Mouse (Mus musculus): ENCODE measurements around the gene Dnah6. TPM values are rescaled to one million over a fixed set of nuclear protein-coding genes. Genes with fewer than 3 reads are reported as not detected.

Dnah6 gene
- total RNA-seq, 2 experiments from 2014 or later: 0.41 to 0.58 TPM

- DNase-seq (ENCODE audit: extremely low spot score in 1 of 2, low spot score in 2 of 2): no peak
- intact Hi-C loops (cut with DNase I): no loop called here
- peak overlapping the region; percentile 98 for H3K4me3 ChIP-seq
- H3K27ac ChIP-seq: peak overlapping the region; percentile 99
- TF ChIP-seq CTCF (IDR thresholded peaks at IDR 0.05): no peak
Observed at GRCm38 (mm10) chr6:73249049-73249422, 27.6 kb upstream of the Dnah6 start.

DNA sequence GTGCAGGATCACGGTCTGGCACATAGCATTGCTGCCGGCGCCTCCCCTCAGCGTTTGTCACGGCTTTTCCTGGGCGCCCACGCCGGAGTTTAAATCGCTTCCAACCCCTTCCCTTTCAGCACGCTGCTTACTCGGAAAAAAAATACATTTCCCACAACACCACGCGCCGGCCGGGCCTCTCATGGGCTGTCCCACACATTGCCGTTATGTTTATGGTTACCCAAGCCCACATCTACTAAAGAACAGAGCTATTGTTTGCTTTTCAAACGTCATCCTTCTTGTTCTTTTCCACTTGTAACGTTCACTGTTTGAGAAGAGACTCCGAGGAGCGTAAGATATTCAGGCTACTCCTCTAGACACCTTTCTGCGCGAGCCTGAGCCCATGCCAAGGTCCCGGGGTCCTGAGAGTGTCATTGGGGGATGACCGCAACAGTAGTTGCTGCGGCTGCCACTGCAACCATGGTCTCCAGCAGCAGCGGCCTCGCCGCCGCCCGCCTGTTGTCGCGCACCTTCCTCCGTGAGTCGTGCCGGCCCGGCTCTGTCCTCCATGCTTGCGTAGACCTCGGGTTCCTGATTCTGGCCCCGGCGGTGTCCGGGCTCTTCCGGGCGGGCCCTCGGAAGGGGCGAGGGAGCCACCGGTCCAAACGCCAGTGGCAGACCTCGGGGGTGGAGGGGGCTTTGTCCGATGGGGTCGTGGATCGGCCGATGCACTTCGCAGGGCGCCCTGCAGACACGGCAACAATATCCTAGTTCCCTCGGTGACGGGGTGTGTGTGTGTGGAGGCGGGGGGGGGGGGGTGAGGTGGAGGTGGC lies 27.0 kb upstream of the Dnah6 start, which contains the start of gene Suclg1:
Gene Suclg1, plus strand, starts transcription at position 146 of the 812 bp plus-strand sequence.
- DNase-seq (ENCODE audit: extremely low spot score in 1 of 2, low spot score in 2 of 2): peak; percentile 85 to 89
- TF ChIP-seq CTCF (IDR thresholded peaks at IDR 0.05): no peak
- intact Hi-C loops (cut with DNase I): no loop called here

DNA sequence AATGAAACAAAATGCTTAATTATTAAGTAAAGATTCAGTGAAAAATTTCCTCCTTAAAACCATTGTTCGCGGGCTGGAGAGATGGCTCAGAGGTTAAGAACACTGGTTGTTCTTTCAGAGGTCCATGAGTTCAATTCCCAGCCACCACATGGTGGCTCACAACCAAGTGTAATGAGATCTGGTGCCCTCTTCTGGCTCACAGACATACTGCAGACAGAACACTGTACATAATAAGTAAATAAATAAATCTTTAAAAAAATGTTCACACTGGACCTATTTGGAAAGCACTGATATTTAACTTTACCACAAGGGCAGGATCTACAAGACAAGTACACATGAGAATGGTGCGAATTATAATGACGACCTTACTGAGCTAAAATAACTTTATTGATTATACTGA lies 26.0 kb upstream of the Dnah6 start:
- DNase-seq (ENCODE audit: extremely low spot score in 1 of 2, low spot score in 2 of 2): no peak
- intact Hi-C loops (cut with DNase I): no loop called here
- peak; percentile 58 for TF ChIP-seq CTCF (IDR thresholded peaks at IDR 0.05)
- Histone ChIP-seq H3K27ac (0 out of 2 replicates have a peak overlapping the region, but pooled peaks have one; percentile 99), H3K4me3 (peak overlapping the region; percentile 98; the same call in 1 of the 2 replicates)

More for the DNA sequence above, 27.0 kb upstream of the Dnah6 start, which contains the start of gene Suclg1:
- Histone ChIP-seq H3K4me3 (peak within 1 kb of the TSS; percentile 98), H3K27ac (peak within 1 kb of the TSS; percentile 99)

DNA sequence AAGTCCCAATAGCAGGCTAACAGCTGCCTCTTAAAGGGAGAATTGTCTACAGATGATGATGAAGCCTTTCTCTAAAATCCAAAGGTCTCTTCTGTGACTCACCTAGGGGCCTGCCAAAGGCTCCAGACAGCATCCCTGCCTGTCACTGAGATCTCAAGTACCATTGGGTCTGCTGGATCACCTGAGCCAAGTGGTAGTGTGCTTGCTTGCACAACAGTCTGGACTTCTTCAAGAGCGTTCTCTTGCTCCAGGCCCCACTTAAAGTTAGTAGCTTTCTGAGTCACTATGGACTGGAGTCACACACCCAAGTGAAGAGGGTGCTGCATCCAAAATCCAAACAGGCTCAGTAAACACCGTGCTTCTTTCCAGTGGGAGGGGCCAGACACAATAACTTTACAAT lies 25.4 kb upstream of the Dnah6 start:
- no peak overlapping the region for H3K4me3 ChIP-seq
- H3K27ac ChIP-seq: no peak overlapping the region
- intact Hi-C loops (cut with DNase I): no loop called here
- TF ChIP-seq CTCF (IDR thresholded peaks at IDR 0.05): no peak
- DNase-seq (ENCODE audit: extremely low spot score in 1 of 2, low spot score in 2 of 2): no peak

DNA sequence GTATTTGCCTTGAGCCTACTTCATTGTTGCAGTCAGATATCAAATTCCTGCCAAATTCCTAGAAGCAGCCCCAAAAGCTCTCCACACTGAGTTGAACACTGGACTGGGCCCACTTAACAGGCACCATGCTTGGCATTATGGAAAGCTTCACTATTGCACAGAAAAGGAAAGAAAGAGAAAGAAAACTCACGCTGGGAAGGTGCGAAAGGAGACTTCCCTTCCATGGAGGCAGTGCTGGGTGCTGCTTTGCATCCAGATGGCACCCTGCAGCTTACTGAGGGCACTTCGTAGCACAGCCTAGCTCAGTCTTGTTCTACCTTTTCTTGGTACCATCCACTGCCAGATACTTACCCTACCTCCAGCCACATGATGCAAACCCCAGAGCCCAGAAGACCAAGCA lies 14.2 kb upstream of the Dnah6 start:
- DNase-seq (ENCODE audit: extremely low spot score in 1 of 2, low spot score in 2 of 2): no peak
- intact Hi-C loops (cut with DNase I): no loop called here
- no peak overlapping the region for H3K27ac ChIP-seq
- H3K4me3 ChIP-seq: no peak overlapping the region
- TF ChIP-seq CTCF (IDR thresholded peaks at IDR 0.05): no peak

- no peak for DNase-seq (ENCODE audit: extremely low spot score in 1 of 2, low spot score in 2 of 2)
- intact Hi-C loops (cut with DNase I): no loop called here
Observed at GRCm38 (mm10) chr6:73234302-73234900, 12.9 kb upstream of the Dnah6 start.

DNA sequence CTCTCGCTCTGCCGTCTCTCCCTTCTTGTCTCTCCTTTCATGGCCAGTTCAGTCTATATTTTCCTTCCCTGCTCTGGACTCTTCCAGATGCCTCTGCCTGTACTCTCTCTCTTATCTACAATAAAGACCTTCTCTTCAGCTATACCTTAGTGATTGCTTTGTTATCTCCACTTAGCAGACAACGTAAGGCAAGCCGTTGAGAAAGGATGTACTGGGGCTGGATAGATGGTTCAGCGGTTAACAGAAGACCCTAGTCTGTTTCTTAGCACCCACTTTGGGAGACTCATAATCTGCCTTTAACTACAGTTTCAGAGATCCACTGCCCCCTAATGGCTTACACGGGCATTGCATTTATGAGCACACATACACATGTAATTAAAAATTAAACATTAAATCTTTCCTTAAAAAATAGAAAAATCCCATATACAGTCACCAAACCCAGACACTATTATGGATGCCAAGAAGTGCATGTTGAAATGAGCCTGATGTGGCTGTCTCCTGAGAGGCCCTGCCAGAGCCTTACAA lies 11.8 kb upstream of the Dnah6 start:
- H3K27ac ChIP-seq: no peak overlapping the region
- no peak overlapping the region for H3K4me3 ChIP-seq
- no peak for DNase-seq (ENCODE audit: extremely low spot score in 1 of 2, low spot score in 2 of 2)
- intact Hi-C loops (cut with DNase I): no loop called here
- peak; percentile 52 for TF ChIP-seq CTCF (IDR thresholded peaks at IDR 0.05)

More at GRCm38 (mm10) chr6:73234302-73234900, 12.9 kb upstream of the Dnah6 start:
- Histone ChIP-seq H3K27ac (peak overlapping the region; percentile 10), H3K4me3 (no peak overlapping the region)
- TF ChIP-seq CTCF (IDR thresholded peaks at IDR 0.05): no peak

GRCm38 (mm10) chr6:73232152-73232584 lies 10.7 kb upstream of the Dnah6 start:
- no peak for TF ChIP-seq CTCF (IDR thresholded peaks at IDR 0.05)
- H3K27ac ChIP-seq: no peak overlapping the region
- intact Hi-C loops (cut with DNase I): no loop called here
- DNase-seq (ENCODE audit: extremely low spot score in 1 of 2, low spot score in 2 of 2): no peak
- H3K4me3 ChIP-seq: no peak overlapping the region

DNA sequence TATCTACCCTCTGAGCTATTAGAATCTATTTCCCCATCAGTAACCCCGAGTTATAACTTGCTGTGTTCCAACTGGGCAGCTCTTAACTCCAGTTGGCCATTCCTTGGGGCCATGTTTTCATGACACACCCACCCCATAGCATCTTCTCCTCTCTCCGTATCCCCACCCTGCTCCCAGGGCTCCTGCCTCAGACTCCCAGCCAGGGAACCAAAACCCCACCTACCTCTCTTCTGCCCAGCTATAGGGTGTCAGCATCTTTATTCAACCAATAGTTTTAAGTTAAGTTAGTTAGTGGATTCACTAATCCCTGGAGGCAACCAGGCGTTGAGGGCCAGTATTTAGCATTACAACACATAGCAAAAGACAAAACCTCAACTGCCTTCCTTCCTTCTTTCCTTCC lies 7.4 kb upstream of the Dnah6 start:
- intact Hi-C loops (cut with DNase I): loop anchor here (5.0 kb wide), 3 partner anchors 77 to 582 kb away; no protein-coding TSS in a partner anchor
- no peak for TF ChIP-seq CTCF (IDR thresholded peaks at IDR 0.05)
- Histone ChIP-seq H3K27ac (no peak overlapping the region), H3K4me3 (no peak overlapping the region)
- DNase-seq (ENCODE audit: extremely low spot score in 1 of 2, low spot score in 2 of 2): no peak

GRCm38 (mm10) chr6:73228408-73228807 lies 7.0 kb upstream of the Dnah6 start:
- DNase-seq (ENCODE audit: extremely low spot score in 1 of 2, low spot score in 2 of 2): no peak
- Histone ChIP-seq H3K27ac (no peak overlapping the region), H3K4me3 (no peak overlapping the region)
- no peak for TF ChIP-seq CTCF (IDR thresholded peaks at IDR 0.05)
- intact Hi-C loops (cut with DNase I): loop anchor here (5.0 kb wide), 3 partner anchors 76 to 581 kb away; no protein-coding TSS in a partner anchor

DNA sequence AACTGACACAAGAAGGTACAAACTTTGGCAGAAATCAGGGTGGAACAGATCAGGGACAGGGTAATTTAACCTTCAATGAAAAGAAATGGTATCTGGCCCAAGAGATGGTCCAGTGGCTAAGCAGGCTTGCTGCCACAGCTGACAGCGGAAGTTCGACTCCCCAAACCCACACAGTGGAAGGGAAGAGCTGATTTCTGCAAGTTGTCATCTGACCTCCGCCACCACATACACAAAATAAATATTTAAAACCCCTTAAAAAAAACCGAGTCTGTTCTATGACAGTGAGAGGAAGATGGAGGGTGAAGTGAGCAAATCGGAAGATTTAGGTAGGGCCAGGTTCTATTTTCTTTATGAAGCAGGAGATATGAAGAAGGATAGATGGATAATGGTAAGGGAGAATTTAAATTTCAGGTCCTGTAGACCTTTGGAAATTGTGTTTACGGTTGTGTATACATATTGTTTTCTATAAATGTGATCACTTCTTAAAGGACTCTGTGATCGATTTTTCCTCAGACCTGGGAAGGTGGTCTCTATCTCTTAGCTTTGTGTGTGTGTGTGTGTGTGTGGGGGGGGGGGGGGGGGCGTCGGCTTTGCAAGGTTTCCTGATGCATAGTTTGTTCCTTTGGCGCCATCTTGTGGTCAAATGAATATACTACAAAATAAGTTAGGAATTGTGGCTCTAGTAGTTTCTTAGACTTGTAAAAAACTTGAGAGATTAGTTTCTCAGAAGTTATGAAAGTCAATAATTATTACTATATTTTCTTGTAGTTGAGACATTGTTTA lies 6.1 kb upstream of the Dnah6 start:
- no peak for DNase-seq (ENCODE audit: extremely low spot score in 1 of 2, low spot score in 2 of 2)
- H3K4me3 ChIP-seq: no peak overlapping the region
- H3K27ac ChIP-seq: no peak overlapping the region
- intact Hi-C loops (cut with DNase I): loop anchor here (5.0 kb wide), 3 partner anchors 75 to 580 kb away; no protein-coding TSS in a partner anchor
- peak; percentile 50 for TF ChIP-seq CTCF (IDR thresholded peaks at IDR 0.05)
